Mouse (Mus musculus): ENCODE results near the gene AU022252.
"Not testable (repeated sequence)": the region's sequence is repeated elsewhere in the genome, so short reads cannot be mapped to it uniquely, and the experiment has no call there.

Gene AU022252

GRCm38 (mm10) chr4:119232410-119233255, at the start of gene AU022252, which contains the start of gene P3h1:
Gene AU022252 (minus strand): TSS chr4:119232712.
Gene P3h1 (plus strand): TSS chr4:119232915.
- DNase-seq (ENCODE audit: low read depth, low spot score), result peak; percentile 99

- DNase-seq (ENCODE audit: low read depth, low spot score), result not testable (repeated sequence)
Observed at GRCm38 (mm10) chr4:119278784-119279183, 46.3 kb upstream of the AU022252 start.

- no peak for DNase-seq (ENCODE audit: low read depth, low spot score)
Observed at GRCm38 (mm10) chr4:119275726-119276125, 43.2 kb upstream of the AU022252 start.

GRCm38 (mm10) chr4:119275226-119275625, 42.7 kb upstream of the AU022252 start:
- no peak for DNase-seq (ENCODE audit: low read depth, low spot score)

- DNase-seq (ENCODE audit: low read depth, low spot score), result no peak
Observed at GRCm38 (mm10) chr4:119274627-119275026, 42.1 kb upstream of the AU022252 start.

GRCm38 (mm10) chr4:119266606-119267005, 34.1 kb upstream of the AU022252 start:
- DNase-seq (ENCODE audit: low read depth, low spot score), result no peak

- no peak for DNase-seq (ENCODE audit: low read depth, low spot score)
Observed at GRCm38 (mm10) chr4:119263459-119263858, 30.9 kb upstream of the AU022252 start.

- DNase-seq (ENCODE audit: low read depth, low spot score), result no peak
Observed at GRCm38 (mm10) chr4:119262483-119262882, 30.0 kb upstream of the AU022252 start.

GRCm38 (mm10) chr4:119261087-119261713, 28.7 kb upstream of the AU022252 start:
- no peak for DNase-seq (ENCODE audit: low read depth, low spot score)

GRCm38 (mm10) chr4:119259344-119260254, 27.1 kb upstream of the AU022252 start:
- DNase-seq (ENCODE audit: low read depth, low spot score), result no peak

GRCm38 (mm10) chr4:119257083-119257482, 24.6 kb upstream of the AU022252 start:
- no peak for DNase-seq (ENCODE audit: low read depth, low spot score)

- no peak for DNase-seq (ENCODE audit: low read depth, low spot score)
Observed at GRCm38 (mm10) chr4:119255351-119255750, 22.8 kb upstream of the AU022252 start, which contains the start of gene Cldn19. Gene Cldn19 (plus strand): TSS chr4:119255414.

GRCm38 (mm10) chr4:119254012-119254618, 21.6 kb upstream of the AU022252 start:
- peak; percentile 51 for DNase-seq (ENCODE audit: low read depth, low spot score)

- no peak for DNase-seq (ENCODE audit: low read depth, low spot score)
Observed at GRCm38 (mm10) chr4:119252025-119252808, 19.7 kb upstream of the AU022252 start.

GRCm38 (mm10) chr4:119248407-119248965, 16.0 kb upstream of the AU022252 start:
- DNase-seq (ENCODE audit: low read depth, low spot score), result no peak

GRCm38 (mm10) chr4:119247462-119248235, 15.1 kb upstream of the AU022252 start:
- peak; percentile 69 for DNase-seq (ENCODE audit: low read depth, low spot score)

- DNase-seq (ENCODE audit: low read depth, low spot score), result no peak
Observed at GRCm38 (mm10) chr4:119246688-119247225, 14.2 kb upstream of the AU022252 start.

GRCm38 (mm10) chr4:119245961-119246360, 13.4 kb upstream of the AU022252 start:
- peak; percentile 54 for DNase-seq (ENCODE audit: low read depth, low spot score)

- peak; percentile 91 for DNase-seq (ENCODE audit: low read depth, low spot score)
Observed at GRCm38 (mm10) chr4:119245556-119245955, 13.0 kb upstream of the AU022252 start.
